Mouse (Mus musculus) kidney, embryonic 14.5 days (tissue): ENCODE results near the gene Zfp239. TPM values are rescaled to one million over a fixed set of nuclear protein-coding genes. Genes with fewer than 3 reads are reported as not detected.

Source experiments
- ATAC-seq: fragments of 200-750 bp; cut with Nextera tagmentation; 2 replicates; pipeline ENCODE4 v1.8.0; 2017; ENCODE audit warnings: moderate number of reproducible peaks, mild to moderate bottlenecking, moderate TSS enrichment, moderate library complexity; ENCODE audit not compliant: low FRiP score, low TSS enrichment
- H3K27ac ChIP-seq: fragments of 300-500 bp; sonication (generic); 2 replicates; pipeline ENCODE4 v1.5.1; 2014; ENCODE audit warnings: low read depth, mild to moderate bottlenecking, low read length, moderate library complexity, mixed read lengths
- H3K27me3 ChIP-seq: fragments of 300-500 bp; sonication (generic); 2 replicates; pipeline ENCODE4 v1.6.1; 2014; ENCODE audit warnings: mild to moderate bottlenecking, low read length; ENCODE audit not compliant: control insufficient read depth, insufficient read depth
- H3K36me3 ChIP-seq: fragments of 300-500 bp; sonication (generic); 2 replicates; pipeline ENCODE4 v1.6.1; 2014; ENCODE audit warnings: low read length, mixed read lengths; ENCODE audit not compliant: control insufficient read depth, insufficient read depth
- H3K4me1 ChIP-seq: fragments of 300-500 bp; sonication (generic); 2 replicates; pipeline ENCODE4 v1.6.1; 2014; ENCODE audit warnings: low read length, mixed read lengths; ENCODE audit not compliant: control insufficient read depth, insufficient read depth
- H3K4me2 ChIP-seq: fragments of 300-500 bp; sonication (generic); replicated peaks from 2 replicates; pipeline ENCODE4 v1.6.1; 2014; ENCODE audit warnings: low read depth, mild to moderate bottlenecking, low read length
- H3K4me3 ChIP-seq: fragments of 300-500 bp; sonication (generic); 2 replicates; pipeline ENCODE4 v1.5.1; 2014; ENCODE audit warnings: mild to moderate bottlenecking, low read length
- H3K9ac ChIP-seq: fragments of 300-500 bp; sonication (generic); 2 replicates; pipeline ENCODE4 v1.6.1; 2014; ENCODE audit warnings: low read depth, mild to moderate bottlenecking, low read length, moderate library complexity
- H3K9me3 ChIP-seq: fragments of 300-500 bp; sonication (generic); 2 replicates; pipeline ENCODE4 v1.6.1; 2016; ENCODE audit warnings: low read length; ENCODE audit not compliant: control insufficient read depth
- WGBS: fragments of 180-500 bp; shearing (Covaris S2); extraction: QIAGEN DNeasy Blood & Tissue Kit; methylation state at CpG from one replicate; pipeline ENCODE4 v1.1.7; 2014; 5-methylcytosine and 5-hydroxymethylcytosine counted together
- polyA plus RNA-seq: library from polyadenylated mRNA; unstranded; fragments of >200 nt; fragmentation: Nextera tagmentation; extraction: Ambion mirVana; gene quantifications from 2 replicates; pipeline ENCODE4 v1.2.1, GENCODE M21; 2014

Zfp239 gene
- polyA plus RNA-seq, 1 experiment from 2014 or later: 10.0 TPM

DNA sequence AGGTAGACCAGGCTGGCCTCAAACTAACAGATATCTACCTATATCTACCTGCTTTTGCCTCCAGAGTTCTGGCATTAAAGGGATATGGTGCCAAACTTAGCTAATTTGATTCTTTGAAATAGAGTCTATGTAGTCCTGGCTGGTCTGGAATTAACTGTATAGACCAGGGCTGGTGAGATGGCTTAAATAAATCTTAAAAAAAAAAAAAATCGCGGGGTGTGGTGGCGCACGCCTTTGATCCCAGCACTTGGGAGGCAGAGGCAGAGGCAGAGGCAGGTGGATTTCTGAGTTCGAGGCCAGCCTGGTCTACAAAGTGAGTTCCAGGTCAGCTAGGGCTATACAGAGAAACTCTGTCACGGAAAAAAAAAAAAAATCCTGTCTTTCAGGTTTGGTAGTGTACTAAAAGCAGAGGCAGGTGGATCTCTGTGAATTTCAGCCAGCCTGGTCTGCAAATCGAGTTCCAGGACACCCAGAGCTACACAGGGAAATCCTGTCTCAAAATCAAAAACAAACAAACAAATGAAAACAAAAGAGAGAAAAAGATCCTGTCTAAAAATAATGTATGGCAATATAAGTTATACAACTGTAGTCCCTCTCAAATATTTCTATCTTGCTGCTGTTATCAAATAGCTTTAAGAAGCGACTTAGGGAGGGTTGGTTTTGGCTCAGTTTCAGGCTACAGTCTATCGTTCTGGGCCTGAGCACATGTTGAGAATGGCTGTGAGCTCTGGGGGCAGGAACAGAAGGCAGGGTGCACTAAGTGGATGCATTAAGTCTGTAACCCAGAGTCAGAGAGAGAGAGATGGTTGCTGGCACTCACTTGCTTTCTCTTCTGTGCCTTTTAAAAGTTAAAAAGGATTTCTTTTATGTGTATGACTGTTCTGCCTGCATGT, 39.9 kb downstream of the Zfp239 start:
- Histone ChIP-seq H3K9ac (no peak overlapping the region), H3K27me3 (no peaks in the 10 kb centered on the region), H3K9me3 (no peaks in the 10 kb centered on the region), H3K36me3 (no peaks in the 10 kb centered on the region), H3K27ac (no peak overlapping the region), H3K4me2 (no peak overlapping the region), H3K4me1 (peaks cover 9% of the 10 kb centered on the region; the same call in 1 of the 2 replicates), H3K4me3 (no peak overlapping the region)
- ATAC-seq: no peak
- 77% methylated on average over 9 of the region's 9 CpGs for WGBS

DNA sequence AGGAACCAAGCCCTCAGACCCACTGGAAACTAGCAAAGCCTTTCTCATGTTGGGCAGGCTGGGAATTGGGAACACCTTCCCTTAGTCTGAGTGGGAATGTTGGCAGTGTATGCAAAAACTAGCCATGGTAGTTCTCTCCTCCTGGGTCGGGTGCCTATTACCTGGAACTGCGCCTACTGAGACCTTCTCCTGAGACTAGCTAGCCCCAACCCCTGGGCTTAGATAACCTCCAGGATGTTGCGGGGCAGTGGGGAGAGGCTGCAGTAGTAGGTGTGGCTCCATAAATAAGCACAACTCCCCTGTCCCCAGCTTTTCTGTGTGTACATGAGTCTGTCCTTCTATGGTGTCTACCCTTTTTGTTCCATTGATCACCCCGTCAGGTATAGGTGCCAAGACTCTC, 40.7 kb downstream of the Zfp239 start:
- no peak overlapping the region for H3K9ac ChIP-seq
- H3K9me3 ChIP-seq: no peaks in the 10 kb centered on the region
- H3K4me1 ChIP-seq: peaks cover 9% of the 10 kb centered on the region; the same call in 1 of the 2 replicates
- H3K4me3 ChIP-seq: no peak overlapping the region
- H3K36me3 ChIP-seq: no peaks in the 10 kb centered on the region
- no peaks in the 10 kb centered on the region for H3K27me3 ChIP-seq
- 76% methylated on average over 4 of the region's 4 CpGs for WGBS
- no peak for ATAC-seq
- H3K4me2 ChIP-seq: no peak overlapping the region
- H3K27ac ChIP-seq: no peak overlapping the region

GRCm38 (mm10) chr6:117903836-117904235, 41.9 kb downstream of the Zfp239 start:
- Histone ChIP-seq H3K9ac (no peak overlapping the region), H3K36me3 (no peaks in the 10 kb centered on the region), H3K4me3 (no peak overlapping the region), H3K4me2 (no peak overlapping the region), H3K9me3 (no peaks in the 10 kb centered on the region), H3K27ac (no peak overlapping the region), H3K4me1 (peaks cover 9% of the 10 kb centered on the region; the same call in 1 of the 2 replicates), H3K27me3 (no peaks in the 10 kb centered on the region)
- ATAC-seq: no peak
- 79% methylated on average over 3 of the region's 3 CpGs for WGBS

GRCm38 (mm10) chr6:117905260-117905930, 43.5 kb downstream of the Zfp239 start:
- Histone ChIP-seq H3K4me1 (peaks cover 16% of the 10 kb centered on the region; the same call in 1 of the 2 replicates), H3K36me3 (no peaks in the 10 kb centered on the region), H3K9me3 (no peaks in the 10 kb centered on the region), H3K4me2 (peak overlapping the region; percentile 35), H3K9ac (peak overlapping the region; percentile 99), H3K4me3 (peak overlapping the region; percentile 99), H3K27ac (peak overlapping the region; percentile 78; the same call in 1 of the 2 replicates), H3K27me3 (no peaks in the 10 kb centered on the region)
- 26% methylated on average over 4 of the region's 4 CpGs for WGBS
- ATAC-seq: no peak

- Histone ChIP-seq H3K4me1 (peaks cover 14% of the 10 kb centered on the region; the same call in 1 of the 2 replicates), H3K36me3 (no peaks in the 10 kb centered on the region), H3K4me2 (peak overlapping the region; percentile 35), H3K4me3 (peak overlapping the region; percentile 99), H3K9ac (peak overlapping the region; percentile 99), H3K9me3 (no peaks in the 10 kb centered on the region), H3K27me3 (no peaks in the 10 kb centered on the region), H3K27ac (peak overlapping the region; percentile 78)
- under 1% methylated on average over 25 of the region's 25 CpGs for WGBS
- peak; percentile 32; the same call in 1 of the 2 replicates for ATAC-seq
Observed at GRCm38 (mm10) chr6:117906015-117906531, 44.2 kb downstream of the Zfp239 start.

DNA sequence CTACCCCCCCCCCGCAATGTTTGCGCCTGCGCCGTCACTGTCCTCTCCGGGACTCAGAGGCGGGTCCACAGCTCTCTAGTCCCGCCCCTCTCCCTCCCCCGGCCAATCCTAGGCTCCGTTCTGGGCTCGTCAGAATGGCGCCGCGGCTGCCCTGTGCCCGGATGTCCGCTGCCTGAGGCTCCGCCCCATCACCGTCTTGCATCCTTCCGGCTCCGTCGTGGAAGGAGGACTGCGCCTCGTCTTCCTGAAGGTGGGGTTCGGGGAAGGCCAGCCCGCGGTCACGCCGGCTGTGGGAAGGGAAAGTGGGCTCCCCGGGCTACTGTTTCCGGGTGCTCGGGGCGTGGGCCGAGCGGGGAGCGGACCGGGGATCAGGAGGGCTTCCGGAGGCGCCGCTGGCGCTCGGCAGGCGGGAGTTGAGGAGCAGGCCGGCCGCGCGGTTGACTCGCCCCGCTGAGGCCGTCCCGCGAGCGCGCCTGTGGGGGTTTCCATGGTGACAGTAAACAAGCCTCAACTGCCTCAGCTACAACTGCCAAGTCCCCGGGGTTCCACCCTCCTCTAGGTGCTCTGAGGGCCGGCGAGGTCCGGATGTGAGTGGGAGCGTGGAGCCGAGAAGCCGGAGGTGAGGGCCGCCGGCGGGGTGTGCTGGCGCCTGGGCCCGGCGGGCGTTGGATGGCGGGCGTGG, 44.8 kb downstream of the Zfp239 start:
- Histone ChIP-seq H3K9ac (peak overlapping the region; percentile 99), H3K4me3 (peak overlapping the region; percentile 99), H3K9me3 (no peaks in the 10 kb centered on the region), H3K4me1 (peaks cover 14% of the 10 kb centered on the region; the same call in 1 of the 2 replicates), H3K36me3 (no peaks in the 10 kb centered on the region), H3K4me2 (peak overlapping the region; percentile 76), H3K27ac (peak overlapping the region; percentile 96), H3K27me3 (no peaks in the 10 kb centered on the region)
- under 1% methylated on average over 64 of the region's 68 CpGs for WGBS
- peak; percentile 96 for ATAC-seq

GRCm38 (mm10) chr6:117907301-117907978, 45.5 kb downstream of the Zfp239 start:
- WGBS: 0% methylated on average over 53 of the region's 77 CpGs
- Histone ChIP-seq H3K9me3 (no peaks in the 10 kb centered on the region), H3K4me3 (peak overlapping the region; percentile 99), H3K27me3 (no peaks in the 10 kb centered on the region), H3K9ac (peak overlapping the region; percentile 99), H3K4me1 (peaks cover 14% of the 10 kb centered on the region; the same call in 1 of the 2 replicates), H3K4me2 (peak overlapping the region; percentile 76), H3K36me3 (no peaks in the 10 kb centered on the region), H3K27ac (peak overlapping the region; percentile 96)
- peak; percentile 79 for ATAC-seq

- peak overlapping the region; percentile 99 for H3K9ac ChIP-seq
- no peaks in the 10 kb centered on the region for H3K27me3 ChIP-seq
- H3K4me3 ChIP-seq: peak overlapping the region; percentile 99
- WGBS: under 1% methylated on average over 26 of the region's 26 CpGs
- H3K9me3 ChIP-seq: no peaks in the 10 kb centered on the region
- H3K36me3 ChIP-seq: no peaks in the 10 kb centered on the region
- peak overlapping the region; percentile 76 for H3K4me2 ChIP-seq
- H3K27ac ChIP-seq: peak overlapping the region; percentile 96
- no peak for ATAC-seq
- H3K4me1 ChIP-seq: peaks cover 14% of the 10 kb centered on the region; the same call in 1 of the 2 replicates
Observed at GRCm38 (mm10) chr6:117907979-117908355, 46.1 kb downstream of the Zfp239 start.
